23 mouse cellular contexts compared by ENCODE assay signal in the genomic region with DNA sequence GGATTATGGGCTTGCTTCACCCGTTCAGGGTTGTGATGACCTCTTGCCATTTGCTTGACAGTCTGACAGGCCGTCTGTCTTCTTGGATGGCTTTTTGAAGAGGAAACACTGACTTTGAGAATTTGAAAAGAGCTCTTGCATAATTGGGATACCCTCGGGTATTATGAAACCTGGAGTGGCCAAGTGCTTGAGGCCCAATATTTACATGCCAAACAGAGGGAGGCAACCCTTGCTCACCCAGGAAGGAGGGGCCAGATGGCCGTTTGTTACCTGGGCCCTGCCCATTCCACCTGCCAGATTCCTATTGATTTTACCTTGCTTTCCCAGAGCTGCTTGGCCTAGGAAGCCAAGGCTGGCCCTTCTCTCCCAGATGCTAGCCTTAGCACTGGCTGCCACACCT. TPM values are rescaled to one million over a fixed set of nuclear protein-coding genes. Genes with fewer than 3 reads are reported as not detected.
DNase-seq lines count a peak whose midpoint lies in the region; ATAC-seq and TF ChIP-seq lines count a peak whose summit lies in the region.
"Had no signal": no experiment of that assay in that cellular context is flagged by ENCODE, and none has a peak within 500 bp of the region (broad histone marks: within the 10 kb centered on the region; RNA-seq: fewer than 3 reads in every experiment).

No protein-coding gene starts in this region.

- H3K4me2 ChIP-seq in intestine, embryonic 16.5 days (ENCODE audit: low read depth, low read length): no peak overlapping the region
- H3K4me2 ChIP-seq in lung, postnatal 0 days (replicated peaks; ENCODE audit: low read depth, low read length): no peak overlapping the region
- H3K4me2 ChIP-seq in stomach, embryonic 16.5 days (ENCODE audit: low read depth, low read length): no peak overlapping the region
- H3K4me2 ChIP-seq in kidney, embryonic 14.5 days (replicated peaks; ENCODE audit: low read depth, low read length): no peak overlapping the region
- H3K4me2 ChIP-seq: embryonic facial prominence, embryonic 12.5 days; limb, embryonic 13.5 days had no signal

- no peaks in the 10 kb centered on the region for H3K27me3 ChIP-seq in intestine, embryonic 16.5 days (replicated peaks; ENCODE audit: control insufficient read depth, insufficient read depth, low read length)
- H3K27me3 ChIP-seq in lung, postnatal 0 days (replicated peaks; ENCODE audit: insufficient read depth, low read length): no peaks in the 10 kb centered on the region
- no peaks in the 10 kb centered on the region for H3K27me3 ChIP-seq in stomach, embryonic 16.5 days (ENCODE audit: control insufficient read depth, insufficient read depth, low read length)
- H3K27me3 ChIP-seq in kidney, embryonic 14.5 days (ENCODE audit: control insufficient read depth, insufficient read depth, low read length): no peaks in the 10 kb centered on the region
- H3K27me3 ChIP-seq: embryonic facial prominence, embryonic 12.5 days; limb, embryonic 13.5 days had no signal

- TF ChIP-seq CTCF in layer of hippocampus, adult 2 months (conservative IDR thresholded peaks at IDR 0.05): no peak
- TF ChIP-seq CTCF in lung, postnatal 0 days (IDR thresholded peaks at IDR 0.05): no peak

- WGBS in intestine, embryonic 16.5 days: 42% methylated on average over 4 of the region's 4 CpGs
- 25% methylated on average over 4 of the region's 4 CpGs for WGBS in lung, postnatal 0 days
- 39% methylated on average over 4 of the region's 4 CpGs for WGBS in stomach, embryonic 16.5 days
- whole genome bisulfite sequencing in kidney, embryonic 14.5 days: 43% methylated on average over 4 of the region's 4 CpGs

- ATAC-seq in intestine, embryonic 16.5 days: peak; percentile 39
- ATAC-seq in lung, postnatal 0 days: peak; percentile 67
- peak; percentile 69 for ATAC-seq in stomach, embryonic 16.5 days (ENCODE audit: insufficient read depth, low FRiP score)
- no peak for ATAC-seq in kidney, embryonic 14.5 days (ENCODE audit: low FRiP score, low TSS enrichment)
- ATAC-seq: hindbrain, postnatal 0 days; midbrain, embryonic 16.5 days had no signal

- no peak overlapping the region for H3K4me3 ChIP-seq in layer of hippocampus, adult 2 months
- H3K4me3 ChIP-seq in intestine, embryonic 16.5 days (ENCODE audit: low read length): no peak overlapping the region
- H3K4me3 ChIP-seq in lung, postnatal 0 days (ENCODE audit: low read depth, low read length): no peak overlapping the region
- H3K4me3 ChIP-seq in stomach, embryonic 16.5 days (replicated peaks; ENCODE audit: low read length): no peak overlapping the region
- no peak overlapping the region for H3K4me3 ChIP-seq in kidney, embryonic 14.5 days (ENCODE audit: low read length)
- H3K4me3 ChIP-seq: embryonic facial prominence, embryonic 12.5 days; forebrain, embryonic 10.5 days; limb, embryonic 13.5 days had no signal

- no peaks in the 10 kb centered on the region for H3K36me3 ChIP-seq in intestine, embryonic 16.5 days (ENCODE audit: control insufficient read depth, insufficient read depth, low read length)
- H3K36me3 ChIP-seq in lung, postnatal 0 days (ENCODE audit: insufficient read depth, low read length): no peaks in the 10 kb centered on the region
- H3K36me3 ChIP-seq in stomach, embryonic 16.5 days (ENCODE audit: control insufficient read depth, insufficient read depth, low read length): 0 out of 2 replicates have a peak, but pooled peaks cover 2% of the 10 kb centered on the region
- peaks cover 8% of the 10 kb centered on the region; the same call in 1 of the 2 replicates for H3K36me3 ChIP-seq in kidney, embryonic 14.5 days (ENCODE audit: control insufficient read depth, insufficient read depth, low read length)

- DNase-seq in layer of hippocampus, adult 2 months (ENCODE audit: low spot score in 2 of 2): no peak
- no peak for DNase-seq in layer of hippocampus, postnatal 25 days (ENCODE audit: extremely low spot score in 1 of 2, low spot score in 1 of 2)
- peak; percentile 90 for DNase-seq in lung, postnatal 0 days (ENCODE audit: low spot score)
- no peak for DNase-seq in left cerebral cortex, adult 8-10 months (ENCODE audit: low spot score in 2 of 2)
- no peak for DNase-seq in cerebellum, adult 18-20 months
- DNase-seq: adrenal gland, postnatal 10 days; B cell, adult 2 months; cerebellum, postnatal 36 days; heart, adult 11 months; layer of hippocampus, postnatal 36 days; right cerebral cortex, postnatal 25 days; thymus, postnatal 25 days had no signal

- H3K9me3 ChIP-seq in intestine, embryonic 16.5 days (ENCODE audit: control insufficient read depth, low read length): no peaks in the 10 kb centered on the region
- no peaks in the 10 kb centered on the region for H3K9me3 ChIP-seq in lung, postnatal 0 days (ENCODE audit: low read length)
- no peaks in the 10 kb centered on the region for H3K9me3 ChIP-seq in stomach, embryonic 16.5 days (replicated peaks; ENCODE audit: control insufficient read depth, low read length)
- no peaks in the 10 kb centered on the region for H3K9me3 ChIP-seq in kidney, embryonic 14.5 days (ENCODE audit: control insufficient read depth, low read length)
- H3K9me3 ChIP-seq: embryonic facial prominence, embryonic 12.5 days; forebrain, embryonic 10.5 days; limb, embryonic 13.5 days had no signal

- H3K27ac ChIP-seq in layer of hippocampus, adult 2 months: peak overlapping the region; percentile 10; the same call in 1 of the 2 replicates
- H3K27ac ChIP-seq in intestine, embryonic 16.5 days (ENCODE audit: low read length): peak overlapping the region; percentile 40; the same call in 1 of the 2 replicates
- peak overlapping the region; percentile 88 for H3K27ac ChIP-seq in lung, postnatal 0 days (ENCODE audit: low read length)
- no peak overlapping the region for H3K27ac ChIP-seq in stomach, embryonic 16.5 days (ENCODE audit: low read length)
- no peak overlapping the region for H3K27ac ChIP-seq in kidney, embryonic 14.5 days (ENCODE audit: low read depth, low read length)
- H3K27ac ChIP-seq: embryonic facial prominence, embryonic 12.5 days; forebrain, embryonic 10.5 days; hindbrain, postnatal 0 days; limb, embryonic 13.5 days had no signal

- no peak overlapping the region for H3K9ac ChIP-seq in intestine, embryonic 16.5 days (ENCODE audit: low read depth, low read length)
- H3K9ac ChIP-seq in lung, postnatal 0 days (replicated peaks; ENCODE audit: low read depth): no peak overlapping the region
- H3K9ac ChIP-seq in stomach, embryonic 16.5 days (ENCODE audit: low read length): no peak overlapping the region
- no peak overlapping the region for H3K9ac ChIP-seq in kidney, embryonic 14.5 days (ENCODE audit: low read depth, low read length)
- H3K9ac ChIP-seq: embryonic facial prominence, embryonic 12.5 days; limb, embryonic 13.5 days had no signal

- H3K4me1 ChIP-seq in intestine, embryonic 16.5 days (ENCODE audit: control insufficient read depth, insufficient read depth, low read length): peaks cover 33% of the 10 kb centered on the region
- H3K4me1 ChIP-seq in lung, postnatal 0 days (ENCODE audit: insufficient read depth, low read depth, low read length): peaks cover 2% of the 10 kb centered on the region; the same call in 1 of the 2 replicates
- peaks cover 13% of the 10 kb centered on the region for H3K4me1 ChIP-seq in stomach, embryonic 16.5 days (ENCODE audit: control insufficient read depth, insufficient read depth, low read length)
- no peaks in the 10 kb centered on the region; the same call in 1 of the 2 replicates for H3K4me1 ChIP-seq in kidney, embryonic 14.5 days (ENCODE audit: control insufficient read depth, insufficient read depth, low read length)

- peak; percentile 94 for TF ChIP-seq EP300 in lung, postnatal 0 days (IDR thresholded peaks at IDR 0.05)

RNA-seq across cellular contexts. Expression of a gene that starts 15.5 kb away (rescaled TPM):
- 100 to 1,000 TPM; 165 to 176 TPM for total RNA-seq in layer of hippocampus, adult 2 months (2021)
- 100 to 1,000 TPM; 176 to 191 TPM for total RNA-seq in layer of hippocampus, postnatal 25 days (2021)
- 31.7 and 31.9 TPM in 2 replicates for polyA plus RNA-seq in intestine, embryonic 16.5 days (2015; fragmentation: Nextera tagmentation; extraction: Ambion mirVana)
- 78.5 and 88.2 TPM in 2 replicates for polyA plus RNA-seq in lung, postnatal 0 days (2015; fragmentation: Nextera tagmentation; extraction: Ambion mirVana)
- 33.6 and 34.4 TPM in 2 replicates for polyA plus RNA-seq in stomach, embryonic 16.5 days (2015; fragmentation: Nextera tagmentation; extraction: Ambion mirVana)
- 100 to 1,000 TPM; 157 to 171 (median 165) TPM for total RNA-seq in left cerebral cortex, adult 8-10 months (2022)
- 23.1 and 28.0 TPM in 2 replicates for polyA plus RNA-seq in kidney, embryonic 14.5 days (2014; fragmentation: Nextera tagmentation; extraction: Ambion mirVana)

RNA-seq across cellular contexts. Expression of a gene that starts 16.1 kb away (rescaled TPM):
- 10 to 100 TPM; 34.8 to 43.5 TPM for total RNA-seq in layer of hippocampus, adult 2 months (2021)
- 10 to 100 TPM; 40.0 to 40.9 TPM for total RNA-seq in layer of hippocampus, postnatal 25 days (2021)
- 149 and 154 TPM in 2 replicates for polyA plus RNA-seq in intestine, embryonic 16.5 days (2015; fragmentation: Nextera tagmentation; extraction: Ambion mirVana)
- 224 and 234 TPM in 2 replicates for polyA plus RNA-seq in lung, postnatal 0 days (2015; fragmentation: Nextera tagmentation; extraction: Ambion mirVana)
- polyA plus RNA-seq in stomach, embryonic 16.5 days (2015; fragmentation: Nextera tagmentation; extraction: Ambion mirVana): 142 and 152 TPM in 2 replicates
- 10 to 100 TPM; 40.5 to 45.5 (median 42.1) TPM for total RNA-seq in left cerebral cortex, adult 8-10 months (2022)
- polyA plus RNA-seq in kidney, embryonic 14.5 days (2014; fragmentation: Nextera tagmentation; extraction: Ambion mirVana): 154 and 192 TPM in 2 replicates

RNA-seq across cellular contexts. Expression of a gene that starts 31.4 kb away (rescaled TPM):
- not detected for total RNA-seq in layer of hippocampus, adult 2 months (2021)
- total RNA-seq in layer of hippocampus, postnatal 25 days (2021): under 1 TPM in 1 of 2 experiments, not detected in 1; 0.59 TPM
- 0.76 TPM in 1 of 2 replicates, not detected in the other for polyA plus RNA-seq in intestine, embryonic 16.5 days (2015; fragmentation: Nextera tagmentation; extraction: Ambion mirVana)
- polyA plus RNA-seq in lung, postnatal 0 days (2015; fragmentation: Nextera tagmentation; extraction: Ambion mirVana): not detected in 2 replicates
- polyA plus RNA-seq in stomach, embryonic 16.5 days (2015; fragmentation: Nextera tagmentation; extraction: Ambion mirVana): not detected in 2 replicates
- 1 to 10 TPM in 1 of 4 experiments, under 1 TPM in 1, not detected in 2; 0.73 to 1.1 TPM for total RNA-seq in left cerebral cortex, adult 8-10 months (2022)
- polyA plus RNA-seq in kidney, embryonic 14.5 days (2014; fragmentation: Nextera tagmentation; extraction: Ambion mirVana): 0.62 TPM in 1 of 2 replicates, not detected in the other
- total RNA-seq: adrenal gland, postnatal 10 days; hindbrain, postnatal 0 days; layer of hippocampus, postnatal 36 days had no signal
- polyA plus RNA-seq: forebrain, embryonic 10.5 days; kidney, embryonic 16.5 days; limb, embryonic 13.5 days; midbrain, embryonic 16.5 days; neural tube, embryonic 11.5 days had no signal

RNA-seq across cellular contexts. Expression of a gene that starts 43.1 kb away (rescaled TPM):
- total RNA-seq in layer of hippocampus, adult 2 months (2021): under 1 TPM; 0.28 to 0.44 TPM
- under 1 TPM; 0.19 to 0.20 TPM for total RNA-seq in layer of hippocampus, postnatal 25 days (2021)
- 0.17 and 0.33 TPM in 2 replicates for polyA plus RNA-seq in intestine, embryonic 16.5 days (2015; fragmentation: Nextera tagmentation; extraction: Ambion mirVana)
- polyA plus RNA-seq in lung, postnatal 0 days (2015; fragmentation: Nextera tagmentation; extraction: Ambion mirVana): 0.08 TPM in 1 of 2 replicates, not detected in the other
- 0.36 and 0.45 TPM in 2 replicates for polyA plus RNA-seq in stomach, embryonic 16.5 days (2015; fragmentation: Nextera tagmentation; extraction: Ambion mirVana)
- total RNA-seq in left cerebral cortex, adult 8-10 months (2022): 1 to 10 TPM in 1 of 4 experiments, under 1 TPM in 2, not detected in 1; 0.43 to 1.7 (median 0.54) TPM
- 0.10 TPM in 1 of 2 replicates, not detected in the other for polyA plus RNA-seq in kidney, embryonic 14.5 days (2014; fragmentation: Nextera tagmentation; extraction: Ambion mirVana)
- polyA plus RNA-seq: heart, postnatal 0 days had no signal

Comparison
In these comparisons a context has a peak if more than half of its experiments do, and no peak if none do; other contexts are left out.
1. H3K27ac ChIP-seq: peak in layer of hippocampus, adult 2 months (single experiment), intestine, embryonic 16.5 days (single experiment) and lung, postnatal 0 days (single experiment); none in stomach, embryonic 16.5 days (single experiment) and kidney, embryonic 14.5 days (single experiment).